Mouse (Mus musculus): Measurements from ENCODE around the gene Sulf2. TPM values are rescaled to one million over a fixed set of nuclear protein-coding genes. Genes with fewer than 3 reads are reported as not detected.

Sulf2 gene
- polyA plus RNA-seq, 1 experiment from 2014 or later: 68.4 TPM

DNA sequence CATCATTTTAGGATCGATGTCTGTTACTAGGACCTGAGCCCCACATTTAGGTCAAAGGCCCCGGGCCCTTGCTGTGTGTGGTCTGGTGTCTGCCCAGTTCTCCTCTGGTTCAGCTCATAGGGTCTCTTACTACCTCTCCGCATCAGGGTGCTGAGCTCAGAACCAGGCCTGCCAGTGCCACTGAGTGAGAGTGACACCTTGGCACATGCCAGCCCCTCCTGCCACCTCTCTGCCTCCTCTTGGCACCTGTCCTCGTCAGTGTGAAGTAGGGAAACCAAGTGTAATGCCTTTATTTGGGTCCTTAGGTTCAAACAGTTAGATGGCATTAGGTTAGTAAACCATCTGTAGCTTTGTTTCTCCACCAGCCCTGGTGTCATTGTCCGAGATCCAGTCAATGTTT lies 84.0 kb downstream of the Sulf2 start:
- no peak overlapping the region for H3K9ac ChIP-seq (ENCODE audit: low read depth, low read length)
- H3K4me1 ChIP-seq (ENCODE audit: control insufficient read depth, insufficient read depth, low read length): peaks cover 8% of the 10 kb centered on the region
- no peak for ATAC-seq
- H3K4me2 ChIP-seq (ENCODE audit: low read depth, low read length): no peak overlapping the region
- H3K4me3 ChIP-seq (ENCODE audit: low read length): no peak overlapping the region
- H3K36me3 ChIP-seq (ENCODE audit: control insufficient read depth, insufficient read depth, low read length): peaks cover 8% of the 10 kb centered on the region
- H3K9me3 ChIP-seq (ENCODE audit: control insufficient read depth, low read length): no peaks in the 10 kb centered on the region
- WGBS: 89% methylated on average over 5 of the region's 5 CpGs
- H3K27ac ChIP-seq (ENCODE audit: low read length): no peak overlapping the region
- H3K27me3 ChIP-seq (replicated peaks; ENCODE audit: control insufficient read depth, insufficient read depth, low read length): no peaks in the 10 kb centered on the region

DNA sequence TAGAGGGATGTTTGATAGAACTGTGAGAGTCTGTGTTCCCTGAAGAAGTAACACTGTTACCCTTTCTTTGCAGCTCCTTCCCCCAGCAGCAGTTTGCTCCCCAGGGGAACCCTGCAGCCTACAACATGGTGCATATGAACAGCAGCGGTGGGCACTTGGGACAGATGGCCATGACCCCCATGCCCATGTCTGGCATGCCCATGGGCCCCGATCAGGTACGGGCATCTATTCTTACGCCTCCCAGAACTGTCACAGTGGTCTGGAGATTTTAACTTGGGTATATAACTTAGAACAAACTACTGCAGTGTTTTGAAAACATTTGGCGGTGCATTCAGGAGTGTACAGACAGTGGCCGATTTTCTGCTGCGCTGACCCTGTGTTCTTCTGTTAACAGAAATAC lies 85.7 kb downstream of the Sulf2 start:
- no peak overlapping the region for H3K27ac ChIP-seq (ENCODE audit: low read length)
- WGBS: 89% methylated on average over 7 of the region's 7 CpGs
- no peaks in the 10 kb centered on the region for H3K9me3 ChIP-seq (ENCODE audit: control insufficient read depth, low read length)
- no peaks in the 10 kb centered on the region for H3K27me3 ChIP-seq (replicated peaks; ENCODE audit: control insufficient read depth, insufficient read depth, low read length)
- no peak overlapping the region for H3K4me2 ChIP-seq (ENCODE audit: low read depth, low read length)
- peaks cover 8% of the 10 kb centered on the region for H3K36me3 ChIP-seq (ENCODE audit: control insufficient read depth, insufficient read depth, low read length)
- no peak overlapping the region for H3K4me3 ChIP-seq (ENCODE audit: low read length)
- no peak overlapping the region for H3K9ac ChIP-seq (ENCODE audit: low read depth, low read length)
- H3K4me1 ChIP-seq (ENCODE audit: control insufficient read depth, insufficient read depth, low read length): peaks cover 5% of the 10 kb centered on the region
- no peak for ATAC-seq

DNA sequence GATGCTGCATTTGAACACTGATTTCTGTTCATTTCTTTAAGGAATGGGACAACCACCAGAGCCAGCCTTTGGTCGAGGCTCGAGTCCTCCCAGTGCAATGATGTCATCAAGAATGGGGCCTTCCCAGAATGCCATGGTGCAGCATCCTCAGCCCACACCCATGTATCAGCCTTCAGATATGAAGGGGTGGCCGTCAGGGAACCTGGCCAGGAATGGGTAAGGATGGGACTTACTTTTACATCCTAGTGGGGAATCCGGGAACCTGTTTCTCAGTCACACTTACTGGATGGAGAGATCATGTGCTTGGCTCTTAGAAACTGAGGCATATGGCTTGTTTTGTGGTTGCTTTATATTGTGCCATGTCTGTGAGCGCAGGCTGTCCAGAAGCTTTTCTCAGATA lies 86.3 kb downstream of the Sulf2 start:
- Histone ChIP-seq H3K27me3 (replicated peaks; ENCODE audit: control insufficient read depth, insufficient read depth, low read length) (no peaks in the 10 kb centered on the region), H3K27ac (ENCODE audit: low read length) (no peak overlapping the region), H3K36me3 (ENCODE audit: control insufficient read depth, insufficient read depth, low read length) (peaks cover 8% of the 10 kb centered on the region), H3K9ac (ENCODE audit: low read depth, low read length) (no peak overlapping the region), H3K4me3 (ENCODE audit: low read length) (no peak overlapping the region), H3K9me3 (ENCODE audit: control insufficient read depth, low read length) (no peaks in the 10 kb centered on the region), H3K4me2 (ENCODE audit: low read depth, low read length) (no peak overlapping the region), H3K4me1 (ENCODE audit: control insufficient read depth, insufficient read depth, low read length) (no peaks in the 10 kb centered on the region; the same call in 1 of the 2 replicates)
- no peak for ATAC-seq
- WGBS: 79% methylated on average over 5 of the region's 5 CpGs

DNA sequence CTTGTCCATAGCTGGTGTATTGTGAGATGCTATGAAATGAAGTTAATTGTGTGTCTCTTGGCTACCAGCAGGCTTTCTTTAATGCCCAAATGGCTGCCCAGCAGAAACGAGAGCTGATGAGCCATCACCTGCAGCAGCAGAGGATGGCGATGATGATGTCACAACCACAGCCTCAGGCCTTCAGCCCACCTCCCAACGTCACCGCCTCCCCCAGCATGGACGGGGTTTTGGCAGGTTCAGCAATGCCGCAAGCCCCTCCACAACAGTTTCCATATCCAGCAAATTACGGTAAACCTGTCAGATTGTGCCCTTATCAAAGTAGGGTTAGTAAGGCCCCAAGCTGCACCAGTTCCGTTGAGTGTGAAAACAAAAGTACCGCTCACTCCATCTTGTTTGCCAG lies 87.2 kb downstream of the Sulf2 start:
- Histone ChIP-seq H3K9ac (ENCODE audit: low read depth, low read length) (no peak overlapping the region), H3K27ac (ENCODE audit: low read length) (no peak overlapping the region), H3K4me2 (ENCODE audit: low read depth, low read length) (no peak overlapping the region), H3K27me3 (replicated peaks; ENCODE audit: control insufficient read depth, insufficient read depth, low read length) (no peaks in the 10 kb centered on the region), H3K4me3 (ENCODE audit: low read length) (no peak overlapping the region), H3K36me3 (ENCODE audit: control insufficient read depth, insufficient read depth, low read length) (peaks cover 8% of the 10 kb centered on the region; the same call in 1 of the 2 replicates), H3K9me3 (ENCODE audit: control insufficient read depth, low read length) (no peaks in the 10 kb centered on the region), H3K4me1 (ENCODE audit: control insufficient read depth, insufficient read depth, low read length) (no peaks in the 10 kb centered on the region)
- no peak for ATAC-seq
- WGBS: 86% methylated on average over 9 of the region's 9 CpGs

DNA sequence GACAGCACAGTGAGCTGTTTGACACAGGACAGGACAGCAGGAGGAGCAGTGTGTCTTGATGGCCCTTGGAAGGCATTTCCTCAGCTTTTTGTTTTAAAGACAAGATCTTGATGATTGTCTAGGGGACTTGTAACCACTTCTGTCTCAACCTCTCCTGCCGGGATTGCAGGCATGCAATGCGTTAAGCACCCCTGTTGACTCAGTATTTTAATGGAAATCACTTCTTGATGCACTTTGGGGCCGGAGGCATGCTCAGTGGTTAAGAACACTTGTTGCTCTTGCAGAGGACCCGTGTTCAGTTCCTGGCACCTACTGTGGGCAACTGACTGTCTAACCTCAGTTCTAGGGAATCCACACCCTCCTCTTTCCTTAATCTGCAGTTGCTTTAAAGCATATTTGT lies 89.0 kb downstream of the Sulf2 start:
- H3K4me3 ChIP-seq (ENCODE audit: low read length): no peak overlapping the region
- peaks cover 8% of the 10 kb centered on the region; the same call in 1 of the 2 replicates for H3K36me3 ChIP-seq (ENCODE audit: control insufficient read depth, insufficient read depth, low read length)
- H3K9ac ChIP-seq (ENCODE audit: low read depth, low read length): no peak overlapping the region
- WGBS: 81% methylated on average over 4 of the region's 4 CpGs
- no peaks in the 10 kb centered on the region for H3K9me3 ChIP-seq (ENCODE audit: control insufficient read depth, low read length)
- H3K4me2 ChIP-seq (ENCODE audit: low read depth, low read length): no peak overlapping the region
- H3K27ac ChIP-seq (ENCODE audit: low read length): no peak overlapping the region
- ATAC-seq: no peak
- H3K4me1 ChIP-seq (ENCODE audit: control insufficient read depth, insufficient read depth, low read length): no peaks in the 10 kb centered on the region
- no peaks in the 10 kb centered on the region for H3K27me3 ChIP-seq (replicated peaks; ENCODE audit: control insufficient read depth, insufficient read depth, low read length)

DNA sequence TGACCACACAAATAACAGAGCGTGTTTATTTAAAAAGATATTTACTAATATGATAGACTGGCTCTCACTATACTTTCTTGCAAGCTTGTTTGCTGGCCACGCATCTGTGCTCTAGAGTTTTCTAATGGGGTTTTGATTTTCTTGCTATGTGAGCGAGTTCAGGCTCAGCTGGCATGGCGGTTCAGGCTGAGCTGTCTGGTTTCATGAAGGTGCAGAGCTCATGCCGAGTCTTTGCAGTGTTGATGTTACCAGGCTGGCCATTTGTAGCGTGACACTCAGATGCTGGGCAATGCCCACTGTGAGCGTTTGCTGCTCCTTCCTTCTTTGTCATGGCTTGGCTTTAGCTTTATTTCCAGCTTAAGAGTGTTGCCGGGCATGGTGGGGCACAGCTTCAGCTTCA lies 93.0 kb downstream of the Sulf2 start:
- no peak for ATAC-seq
- no peaks in the 10 kb centered on the region for H3K4me1 ChIP-seq (ENCODE audit: control insufficient read depth, insufficient read depth, low read length)
- peak overlapping the region; percentile 28 for H3K27ac ChIP-seq (ENCODE audit: low read length)
- no peak overlapping the region for H3K4me2 ChIP-seq (ENCODE audit: low read depth, low read length)
- peaks cover 12% of the 10 kb centered on the region for H3K36me3 ChIP-seq (ENCODE audit: control insufficient read depth, insufficient read depth, low read length)
- H3K27me3 ChIP-seq (replicated peaks; ENCODE audit: control insufficient read depth, insufficient read depth, low read length): no peaks in the 10 kb centered on the region
- H3K9ac ChIP-seq (ENCODE audit: low read depth, low read length): no peak overlapping the region
- 85% methylated on average over 8 of the region's 8 CpGs for WGBS
- no peak overlapping the region for H3K4me3 ChIP-seq (ENCODE audit: low read length)
- no peaks in the 10 kb centered on the region for H3K9me3 ChIP-seq (ENCODE audit: control insufficient read depth, low read length)

DNA sequence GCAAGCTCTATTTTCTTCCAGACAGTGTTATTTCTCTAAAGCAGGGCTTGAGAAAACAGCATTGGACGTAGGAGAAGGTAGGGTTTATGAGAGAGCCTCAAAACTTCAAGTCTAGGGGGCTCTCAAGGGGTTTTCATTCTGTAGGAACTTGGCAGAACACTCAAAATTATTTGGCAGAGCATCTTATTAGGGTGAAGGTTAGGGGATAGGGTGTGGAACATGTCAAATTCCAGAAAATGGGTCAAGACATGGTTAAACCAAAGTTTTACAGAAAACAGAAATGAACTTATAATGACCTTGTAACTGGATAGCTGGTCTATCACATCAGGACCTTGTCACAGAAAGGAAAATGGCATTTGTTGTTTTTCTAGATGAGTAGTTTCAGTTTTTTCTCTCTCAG lies 93.5 kb downstream of the Sulf2 start:
- Histone ChIP-seq H3K9ac (ENCODE audit: low read depth, low read length) (no peak overlapping the region), H3K27ac (ENCODE audit: low read length) (peak overlapping the region; percentile 28; the same call in 1 of the 2 replicates)
- ATAC-seq: no peak

DNA sequence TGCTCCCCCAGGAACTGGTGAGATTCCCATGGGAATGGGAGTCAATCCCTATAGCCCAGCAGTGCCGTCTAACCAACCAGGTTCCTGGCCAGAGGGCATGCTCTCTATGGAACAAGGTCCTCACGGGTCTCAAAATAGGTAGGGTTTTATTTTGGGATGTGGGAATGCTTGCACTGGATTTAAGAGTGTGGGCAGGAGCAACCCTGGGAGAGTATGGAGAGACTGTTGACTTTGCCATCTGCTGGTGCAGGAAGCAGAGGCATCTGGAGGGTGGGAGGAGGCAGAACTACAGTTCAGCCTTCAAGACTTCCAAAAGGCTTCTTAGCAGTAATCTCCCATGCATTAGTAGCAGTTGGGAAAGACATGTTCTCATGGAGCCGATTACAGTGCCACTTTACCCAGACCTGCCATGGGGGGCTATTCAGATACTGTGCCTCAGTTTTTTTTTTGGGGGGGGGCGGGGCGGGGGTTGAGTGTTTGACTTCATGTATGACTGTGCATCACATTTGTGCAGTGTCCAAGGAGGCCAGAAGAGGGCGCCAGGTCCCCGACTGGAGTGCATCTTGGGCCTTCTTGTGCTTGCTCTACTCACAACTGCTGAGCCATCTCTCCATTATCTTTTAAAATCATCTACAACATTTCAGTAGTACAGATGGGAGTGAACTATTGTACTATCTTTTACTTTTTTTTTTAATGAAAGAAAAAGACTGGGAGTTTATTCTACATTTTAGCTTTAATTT lies 95.6 kb downstream of the Sulf2 start:
- Histone ChIP-seq H3K27ac (ENCODE audit: low read length) (no peak overlapping the region), H3K36me3 (ENCODE audit: control insufficient read depth, insufficient read depth, low read length) (peaks cover 17% of the 10 kb centered on the region), H3K27me3 (replicated peaks; ENCODE audit: control insufficient read depth, insufficient read depth, low read length) (no peaks in the 10 kb centered on the region), H3K4me1 (ENCODE audit: control insufficient read depth, insufficient read depth, low read length) (no peaks in the 10 kb centered on the region), H3K9me3 (ENCODE audit: control insufficient read depth, low read length) (no peaks in the 10 kb centered on the region), H3K4me2 (ENCODE audit: low read depth, low read length) (no peak overlapping the region), H3K4me3 (ENCODE audit: low read length) (no peak overlapping the region), H3K9ac (ENCODE audit: low read depth, low read length) (no peak overlapping the region)
- ATAC-seq: no peak
- 85% methylated on average over 7 of the region's 7 CpGs for WGBS

More for the DNA sequence above, 93.5 kb downstream of the Sulf2 start:
- Histone ChIP-seq H3K4me1 (ENCODE audit: control insufficient read depth, insufficient read depth, low read length) (no peaks in the 10 kb centered on the region), H3K4me3 (ENCODE audit: low read length) (no peak overlapping the region), H3K36me3 (ENCODE audit: control insufficient read depth, insufficient read depth, low read length) (peaks cover 12% of the 10 kb centered on the region), H3K27me3 (replicated peaks; ENCODE audit: control insufficient read depth, insufficient read depth, low read length) (no peaks in the 10 kb centered on the region), H3K9me3 (ENCODE audit: control insufficient read depth, low read length) (no peaks in the 10 kb centered on the region), H3K4me2 (ENCODE audit: low read depth, low read length) (no peak overlapping the region)
- WGBS: 69% methylated on average over 1 of the region's 1 CpGs

DNA sequence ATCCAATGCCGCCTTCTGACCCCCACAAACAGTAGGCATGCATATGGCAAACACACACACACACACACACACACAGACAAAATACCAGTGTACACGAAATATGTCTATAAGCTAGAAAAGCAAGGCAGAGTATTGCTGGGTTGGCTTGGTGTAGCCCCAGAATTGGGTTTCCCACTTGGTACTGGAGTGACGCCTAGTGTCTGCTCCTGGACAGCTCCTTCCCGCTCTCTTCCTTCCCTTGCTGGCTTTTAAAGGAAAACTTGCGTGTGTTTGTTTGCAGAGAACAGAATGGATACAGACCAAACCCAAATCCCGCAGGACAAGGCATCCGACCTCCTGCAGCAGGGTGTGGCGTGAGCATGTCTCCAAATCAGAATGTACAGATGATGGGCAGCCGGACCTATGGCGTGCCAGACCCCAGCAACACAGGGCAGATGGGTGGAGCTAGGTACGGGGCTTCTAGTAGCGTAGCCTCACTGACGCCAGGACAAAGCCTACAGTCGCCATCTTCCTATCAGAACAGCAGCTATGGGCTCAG lies 101.4 kb downstream of the Sulf2 start:
- Histone ChIP-seq H3K9me3 (ENCODE audit: control insufficient read depth, low read length) (no peaks in the 10 kb centered on the region), H3K27ac (ENCODE audit: low read length) (no peak overlapping the region), H3K4me3 (ENCODE audit: low read length) (no peak overlapping the region), H3K27me3 (replicated peaks; ENCODE audit: control insufficient read depth, insufficient read depth, low read length) (no peaks in the 10 kb centered on the region), H3K4me1 (ENCODE audit: control insufficient read depth, insufficient read depth, low read length) (no peaks in the 10 kb centered on the region), H3K36me3 (ENCODE audit: control insufficient read depth, insufficient read depth, low read length) (peaks cover 8% of the 10 kb centered on the region), H3K4me2 (ENCODE audit: low read depth, low read length) (no peak overlapping the region), H3K9ac (ENCODE audit: low read depth, low read length) (no peak overlapping the region)
- ATAC-seq: no peak
- 93% methylated on average over 14 of the region's 14 CpGs for WGBS
